Mouse (Mus musculus): ENCODE measurements around the gene Jag2. TPM values are rescaled to one million over a fixed set of nuclear protein-coding genes. Genes with fewer than 3 reads are reported as not detected.

The Jag2 gene
- total RNA-seq (2021), result 10 to 100 TPM; 43.8 to 45.6 TPM

DNA sequence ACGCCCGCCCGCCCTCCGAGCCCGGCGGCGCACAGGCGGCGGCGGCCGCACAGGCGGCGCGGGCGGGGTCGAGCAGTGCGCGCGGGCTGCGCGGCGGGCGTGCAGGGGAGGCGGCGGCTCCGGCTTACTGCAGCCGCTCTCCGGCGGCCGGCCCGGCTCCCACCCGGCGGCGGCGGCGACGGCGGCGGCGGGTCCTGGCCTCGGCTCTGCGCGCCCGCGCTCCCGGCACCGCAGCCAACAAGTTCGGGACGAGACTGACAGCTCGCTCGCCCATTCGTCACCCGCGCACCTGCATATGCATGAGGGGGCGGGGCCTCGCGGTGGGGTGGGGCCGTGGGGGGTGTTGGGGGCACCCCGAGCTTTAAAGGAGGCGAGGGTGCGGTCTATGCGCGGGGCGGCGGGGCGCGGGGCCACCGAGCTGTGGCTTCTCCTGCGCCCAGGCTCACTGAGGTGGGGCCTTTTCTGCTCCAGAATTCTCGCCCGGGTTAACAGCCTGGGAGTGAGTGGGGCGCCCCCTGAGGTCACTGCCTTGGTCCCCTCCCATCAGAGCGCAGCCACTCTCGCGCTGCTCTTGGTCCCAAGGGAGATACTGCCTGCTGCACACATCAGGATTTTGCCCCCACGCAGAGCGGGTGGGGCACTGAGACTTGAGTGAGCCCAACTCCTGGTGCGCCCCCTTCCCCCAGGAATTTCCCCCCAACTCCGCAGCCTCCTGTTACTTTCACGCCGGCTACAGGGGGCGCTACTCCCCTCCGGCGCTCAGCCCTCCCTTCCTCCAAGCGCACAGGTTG is at the start of gene Jag2:
Gene Jag2, minus strand, starts transcription at position 215 of the 791 bp plus-strand sequence.
- peak; percentile 70 for DNase-seq

DNA sequence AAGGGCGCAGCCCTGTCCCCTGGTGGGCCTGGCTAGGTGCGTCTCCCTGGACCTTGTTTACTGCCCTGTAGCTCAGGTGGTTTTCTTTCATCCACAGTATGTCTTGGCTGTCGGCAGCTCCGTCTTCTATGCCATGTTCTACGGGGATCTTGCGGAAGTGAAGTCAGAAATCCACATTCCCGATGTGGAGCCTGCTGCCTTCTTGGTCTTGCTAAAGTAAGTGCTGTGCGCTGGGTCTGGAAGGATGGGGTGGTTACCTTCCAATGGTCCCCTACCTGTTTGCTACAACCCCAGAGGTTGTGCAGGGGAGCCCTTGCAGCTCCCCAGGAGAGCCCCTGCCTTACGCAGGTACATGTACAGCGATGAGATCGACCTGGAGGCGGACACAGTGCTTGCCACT is 47.6 kb upstream of the Jag2 start:
- no peak for DNase-seq

DNA sequence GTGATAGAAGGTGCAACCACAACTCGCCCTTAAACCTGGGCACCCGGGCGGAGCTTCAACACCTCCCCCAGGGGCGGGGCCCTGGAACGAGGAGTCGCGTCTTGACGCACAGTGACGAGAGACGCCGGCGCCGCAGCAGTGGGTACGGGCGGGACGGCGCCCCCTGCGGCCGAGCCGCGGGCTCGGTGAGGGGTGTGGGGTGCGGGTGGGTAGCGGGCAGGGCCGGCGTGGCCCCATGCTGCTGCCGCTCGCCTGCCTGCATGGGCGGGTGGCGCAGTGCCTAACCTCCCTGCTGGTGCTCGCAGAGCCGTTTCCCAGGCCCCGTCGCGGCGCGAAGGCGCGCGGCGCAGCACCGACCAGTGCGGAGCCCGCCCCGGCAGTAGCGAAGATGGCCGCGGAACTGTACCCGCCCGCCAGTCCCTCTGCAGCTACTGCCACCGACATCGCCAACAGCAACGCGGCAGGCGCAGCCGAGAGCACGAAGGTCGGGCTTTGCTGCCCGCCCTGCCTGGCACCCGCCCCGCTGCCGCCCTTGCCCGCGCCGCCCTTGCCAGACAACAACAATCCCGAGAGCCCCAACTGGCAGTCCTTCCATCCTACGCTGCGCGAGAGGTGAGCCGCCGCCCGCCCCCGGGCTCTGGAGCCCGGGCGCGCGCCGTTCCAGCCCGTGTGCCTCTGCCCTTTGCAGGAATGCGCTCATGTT is 46.9 kb upstream of the Jag2 start, which contains the start of gene Btbd6:
Gene Btbd6, plus strand, starts transcription at position 112 of the 703 bp plus-strand sequence.
- peak; percentile 85 to 86 for DNase-seq

DNA sequence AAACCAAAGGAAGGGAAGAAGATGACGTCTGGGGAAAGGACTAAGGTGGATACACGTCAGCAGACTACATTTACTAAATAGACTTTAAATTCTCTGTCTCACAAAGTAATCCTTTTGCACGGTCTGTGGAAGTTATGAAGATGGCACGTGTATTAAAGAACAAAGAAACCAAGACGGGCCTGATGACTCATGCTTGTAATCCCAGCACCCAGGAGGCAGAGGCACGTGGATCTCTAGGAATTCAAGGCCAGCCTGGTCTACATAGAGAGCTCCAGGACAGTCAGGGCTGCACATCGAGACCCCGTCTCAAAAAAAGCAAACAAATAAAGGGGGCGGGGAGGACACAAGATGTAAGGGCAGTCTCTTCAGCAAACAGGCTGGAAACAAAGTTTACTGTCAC is 45.2 kb upstream of the Jag2 start:
- DNase-seq, result no peak

DNA sequence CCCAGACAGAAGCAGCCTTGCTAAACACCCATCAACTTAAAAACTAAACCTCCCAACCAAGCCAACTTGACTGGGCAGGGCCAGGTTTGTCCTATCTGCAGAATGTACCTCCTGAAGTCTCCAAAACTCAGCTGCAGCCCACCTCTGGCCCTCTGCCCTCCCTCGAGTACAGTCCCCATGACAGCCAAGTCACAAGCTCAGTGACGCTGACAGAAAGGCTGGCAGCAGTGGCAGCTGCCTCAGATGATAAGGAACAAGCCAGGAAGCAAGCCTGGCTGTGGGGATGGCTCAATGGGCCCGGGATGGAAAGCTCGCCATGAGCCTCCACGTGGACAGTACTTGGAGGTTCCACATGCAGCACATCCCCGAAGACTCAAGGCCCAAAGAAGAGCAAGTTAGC is 40.0 kb upstream of the Jag2 start:
- no peak for DNase-seq

DNA sequence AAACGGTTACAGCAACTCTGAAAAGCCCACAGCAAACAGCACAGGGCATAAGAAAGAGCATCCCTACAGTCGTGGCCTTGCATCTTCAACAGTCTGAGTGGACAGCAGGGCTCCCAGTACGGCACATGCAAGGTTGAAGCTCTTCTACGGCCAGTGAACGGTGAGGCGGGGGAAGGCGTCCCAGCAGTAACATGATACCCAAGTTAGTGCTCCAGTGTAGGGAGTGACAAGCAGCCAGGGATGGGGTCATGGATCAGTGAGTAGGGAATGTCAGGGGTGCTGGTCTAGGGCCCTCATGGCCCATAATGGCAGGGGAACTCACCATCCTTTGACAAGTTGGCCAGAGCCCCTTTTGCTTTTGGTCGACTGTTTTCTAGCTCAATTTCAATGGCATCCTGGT is 39.4 kb upstream of the Jag2 start:
- no peak for DNase-seq

DNA sequence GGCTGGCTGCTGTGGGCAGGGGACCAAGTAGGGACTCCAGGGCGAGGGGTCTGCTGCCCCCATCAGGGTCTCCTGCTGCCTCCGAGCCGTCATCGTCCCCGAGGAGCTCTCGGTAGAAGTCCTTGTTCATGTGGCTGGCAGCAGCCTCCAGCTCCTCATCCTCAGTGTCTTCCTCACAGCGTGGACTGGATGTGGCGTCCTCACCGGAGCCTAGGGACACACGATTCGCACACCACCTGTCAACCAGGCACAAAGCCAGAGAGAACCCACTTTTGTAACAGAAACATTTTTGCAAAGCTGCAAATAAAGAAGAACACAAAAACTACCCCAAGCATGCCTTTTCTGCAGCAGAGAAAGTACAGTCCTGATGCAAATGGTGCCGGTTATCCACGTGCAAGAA is 36.2 kb upstream of the Jag2 start:
- DNase-seq, result no peak

DNA sequence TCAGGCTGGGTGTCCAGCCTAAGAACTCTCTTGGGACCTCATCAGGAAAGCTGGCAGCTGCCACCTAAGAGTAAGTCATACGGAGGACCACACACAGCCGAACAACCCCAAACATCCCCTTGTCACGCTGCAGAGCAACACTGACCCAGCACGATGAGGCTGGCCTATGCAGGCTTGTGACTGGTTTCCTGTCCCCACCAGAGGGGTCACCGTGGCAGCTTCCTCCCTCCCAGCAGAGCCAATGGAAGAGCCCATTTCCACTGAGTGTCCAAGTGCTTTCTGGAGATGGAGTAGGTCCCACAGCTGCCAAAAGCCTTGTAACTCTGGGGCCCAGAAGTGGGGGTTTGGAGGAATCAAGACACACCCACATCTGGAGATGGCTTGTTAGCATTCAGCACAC is 32.3 kb upstream of the Jag2 start:
- DNase-seq, result no peak

DNA sequence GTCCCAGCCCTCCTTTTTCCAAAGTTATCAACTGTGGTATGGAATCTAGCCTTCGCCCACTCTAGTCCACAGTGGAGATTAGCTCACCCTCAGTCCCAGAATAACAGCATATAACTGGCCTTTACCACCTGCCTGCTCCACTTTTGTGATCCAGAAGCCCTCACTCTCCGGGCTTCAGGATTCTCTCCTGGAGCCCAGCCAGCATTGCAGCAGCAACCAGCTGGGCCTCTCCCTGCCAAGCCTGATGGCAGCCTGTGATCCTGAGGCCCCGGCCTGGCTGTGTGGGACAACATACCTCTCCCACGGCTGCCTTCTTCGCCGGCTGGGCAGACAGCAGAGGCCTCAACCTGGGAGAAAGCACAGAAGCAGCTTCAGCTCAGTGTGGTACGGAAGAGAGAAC is 31.9 kb upstream of the Jag2 start:
- no peak for DNase-seq

DNA sequence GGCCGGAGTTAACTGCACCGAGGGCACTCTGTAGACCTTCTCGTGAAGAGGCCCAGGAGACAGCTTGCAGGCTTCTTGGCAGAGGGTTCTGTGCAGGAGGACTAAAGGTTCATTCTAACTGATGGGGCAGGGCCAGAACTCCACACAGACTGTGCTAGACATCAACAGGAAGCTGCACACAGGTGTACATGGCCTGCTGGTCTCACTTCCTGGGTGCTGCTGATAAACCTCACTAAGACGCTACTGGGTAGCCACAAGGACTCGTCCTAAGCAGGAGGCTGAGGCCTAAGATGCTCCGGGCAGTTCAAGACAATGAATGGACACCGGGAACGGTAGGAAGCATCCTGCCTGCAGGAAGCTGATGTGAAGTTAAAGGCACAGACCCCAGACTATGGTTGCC is 29.8 kb upstream of the Jag2 start:
- no peak for DNase-seq

DNA sequence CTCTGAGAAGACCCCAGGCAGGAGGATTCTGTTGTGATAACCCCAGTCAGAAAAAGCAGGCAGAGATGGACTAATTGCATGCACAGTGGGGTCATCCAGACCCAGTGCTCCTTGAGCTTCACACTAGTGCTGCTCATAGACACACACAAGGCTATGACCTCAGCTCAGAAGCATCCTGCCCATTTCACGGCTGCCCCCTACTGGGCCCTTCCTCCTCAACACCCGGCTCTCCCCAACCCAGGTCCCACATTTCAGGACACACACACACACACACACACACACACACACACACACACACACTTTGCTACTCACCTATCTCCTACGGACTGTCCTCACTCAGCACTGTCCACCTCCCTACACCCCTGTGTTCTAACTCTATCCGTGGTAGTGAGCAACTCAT is 28.7 kb upstream of the Jag2 start:
- no peak for DNase-seq

DNA sequence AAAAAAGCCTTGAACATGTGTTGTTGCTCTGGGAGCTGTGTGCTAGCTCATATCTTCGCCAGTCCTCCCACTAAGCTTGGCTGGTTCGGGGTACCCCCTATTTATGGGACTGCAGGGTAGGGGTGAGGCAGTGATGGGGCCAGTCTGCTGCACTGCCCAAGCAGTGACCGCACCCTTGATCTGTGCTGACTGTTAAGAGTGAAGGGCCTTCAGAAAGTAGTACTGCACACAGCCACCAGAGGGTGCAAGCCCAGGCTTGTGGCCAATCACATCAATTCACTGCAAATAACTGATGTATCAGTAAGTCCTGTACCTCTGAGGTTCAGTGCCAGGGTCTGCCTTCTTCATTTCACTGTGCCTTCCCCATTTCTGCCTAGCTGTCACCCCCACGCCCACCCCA is 26.2 kb upstream of the Jag2 start:
- DNase-seq, result peak; percentile 70 to 74

DNA sequence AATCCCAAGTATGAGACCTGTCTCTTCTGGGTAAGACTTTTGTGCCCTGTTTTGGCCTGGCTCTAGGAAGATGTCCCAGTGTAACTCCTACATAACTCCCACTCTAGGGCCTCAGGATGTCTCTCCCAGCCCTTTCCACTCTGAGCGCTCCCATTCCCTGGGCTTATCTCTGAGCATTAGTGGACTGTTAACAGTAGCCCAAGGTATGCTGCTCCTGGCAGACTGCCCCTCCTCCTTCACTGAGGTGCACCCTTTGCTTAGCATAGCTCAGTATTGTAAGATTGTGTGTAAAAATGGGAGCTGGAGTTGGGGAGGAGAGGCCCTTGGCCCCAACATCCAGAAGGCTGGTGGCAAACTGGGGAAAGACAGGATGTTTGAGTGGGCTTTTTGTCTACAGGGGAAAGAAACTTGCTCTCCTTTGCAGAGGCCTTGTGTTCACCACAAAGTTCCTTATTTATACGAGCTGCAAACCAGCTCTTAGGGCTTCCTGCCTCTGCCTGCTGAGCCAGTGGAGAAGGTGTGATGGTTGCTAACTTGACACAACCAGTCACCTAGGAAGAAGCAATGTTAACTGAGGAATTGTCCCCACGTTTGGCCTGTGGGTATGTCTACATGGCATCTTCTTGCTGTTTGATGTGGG is 23.5 kb upstream of the Jag2 start:
- DNase-seq, result no peak

DNA sequence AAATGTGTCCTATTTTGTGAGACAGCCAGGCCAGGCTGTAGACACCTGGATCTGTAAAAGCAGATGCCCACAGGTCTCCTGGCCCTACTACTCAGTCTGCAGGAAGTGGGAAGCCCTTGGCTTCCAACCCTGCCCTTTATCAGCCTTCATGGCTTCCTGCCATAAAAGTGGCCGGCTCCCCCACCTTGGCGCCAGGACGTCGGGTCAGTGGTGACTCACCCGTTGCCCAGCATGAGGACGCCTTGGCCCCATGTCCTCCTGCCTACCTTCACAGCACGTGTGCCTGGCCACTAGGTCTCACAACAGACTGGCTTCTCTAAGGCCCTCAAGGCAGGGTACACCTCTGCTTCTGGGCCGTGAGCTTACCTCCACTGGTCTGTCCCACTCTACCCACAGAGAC is 22.9 kb upstream of the Jag2 start:
- DNase-seq, result no peak

DNA sequence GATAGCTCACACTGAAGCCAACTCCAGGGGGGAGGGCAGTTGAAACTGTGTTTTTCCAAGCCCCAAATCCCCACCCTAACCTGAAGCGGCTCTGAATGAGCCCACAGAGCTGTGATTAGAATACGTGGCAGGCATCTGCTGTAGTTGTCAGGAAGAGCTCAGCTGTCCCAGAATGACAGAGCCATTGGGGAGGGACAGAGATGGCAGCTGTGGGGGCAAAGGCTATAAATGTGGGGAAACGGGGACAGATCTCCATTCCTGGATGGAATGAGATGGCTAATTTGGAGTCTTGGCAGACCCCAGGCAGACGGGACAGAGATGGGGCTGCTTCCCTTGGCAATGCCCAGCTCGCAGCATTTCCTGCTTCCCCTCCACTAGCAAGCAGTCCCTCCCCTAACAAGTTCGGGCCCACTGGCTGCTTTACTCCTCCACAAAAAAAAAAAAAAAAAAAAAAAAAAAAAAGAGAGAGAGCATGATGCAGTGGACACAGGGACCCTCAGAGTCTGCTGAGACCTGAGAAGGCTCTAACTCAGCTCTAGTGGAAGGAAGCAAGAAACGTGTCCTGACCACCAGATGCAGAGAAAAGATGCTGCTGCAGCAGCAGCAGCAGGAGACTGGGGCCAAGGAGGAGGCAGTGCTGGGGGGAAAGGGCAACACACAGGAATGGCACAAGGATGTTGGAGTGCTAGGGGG is 21.7 kb upstream of the Jag2 start:
- no peak for DNase-seq

DNA sequence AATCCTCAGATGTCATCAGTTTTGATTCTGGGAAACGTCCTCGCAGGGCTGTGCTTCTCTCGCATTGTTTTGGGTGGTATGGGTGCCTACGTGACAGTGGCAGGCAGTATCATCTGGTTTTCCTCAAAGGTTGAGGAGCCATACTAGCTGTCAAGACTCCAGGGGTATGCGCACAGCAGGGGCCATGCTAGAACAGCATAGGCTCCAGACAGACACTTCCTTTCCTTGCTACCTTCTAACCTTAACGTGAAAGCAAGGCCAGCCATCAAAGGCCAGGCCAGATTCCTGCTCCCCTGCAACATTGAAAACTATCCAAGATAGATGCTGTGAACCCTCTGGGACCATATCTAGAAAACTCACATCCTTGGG is 21.2 kb upstream of the Jag2 start:
- no peak for DNase-seq

DNA sequence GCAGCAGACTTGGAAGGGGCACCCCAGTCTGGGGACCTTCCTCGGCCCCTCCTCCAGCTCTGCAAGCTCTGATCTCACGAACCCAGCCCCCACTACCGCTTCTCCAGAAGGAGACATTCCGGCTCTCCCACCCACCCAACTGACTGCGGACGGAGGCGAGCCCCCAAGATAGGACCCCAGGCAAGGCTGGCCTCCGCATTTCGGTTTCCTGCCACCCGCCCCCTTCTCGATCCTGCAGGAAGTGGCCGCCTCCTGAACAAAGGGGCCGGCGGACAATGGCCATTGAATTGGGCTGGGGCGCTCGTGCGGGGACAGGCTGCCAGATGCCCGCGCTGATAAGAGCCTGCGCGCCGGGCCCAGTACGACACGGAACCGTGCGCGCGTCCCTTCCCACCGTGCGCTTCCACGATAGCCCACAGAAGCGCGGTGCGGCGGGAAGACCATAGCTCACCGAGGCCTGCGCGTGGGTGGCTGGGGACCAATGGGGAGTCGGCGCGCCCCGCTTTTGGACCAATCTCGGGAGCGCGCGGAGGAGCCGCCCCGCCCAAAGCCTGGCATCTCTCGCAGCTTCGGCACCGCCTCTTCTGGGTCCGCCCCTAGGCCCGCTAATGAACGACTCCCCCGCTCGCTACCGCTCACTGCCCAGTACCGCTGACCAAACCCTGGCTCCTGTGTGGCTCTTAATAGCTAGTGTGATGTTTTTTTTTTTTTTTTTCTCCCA is 20.6 kb upstream of the Jag2 start:
- peak; percentile 89 to 93 for DNase-seq

DNA sequence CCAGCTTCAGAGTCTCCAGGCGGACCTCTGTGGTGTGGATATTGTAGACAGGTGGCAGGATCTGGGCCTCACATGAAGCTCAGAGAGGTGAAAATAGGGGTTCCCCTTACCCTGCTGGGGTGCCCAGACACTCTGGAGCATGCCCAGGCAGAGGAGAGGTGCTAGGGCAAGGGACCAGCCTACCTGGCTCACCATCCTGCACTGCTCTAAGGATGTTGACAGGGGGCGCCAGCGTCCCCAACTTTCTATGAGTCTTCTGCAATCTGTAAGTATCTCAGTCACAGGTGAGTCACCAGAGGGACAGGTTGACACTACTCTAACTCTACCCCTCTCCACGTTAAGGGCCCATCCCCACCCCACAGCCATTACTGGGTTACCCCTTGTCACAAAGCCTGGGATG is 17.7 kb upstream of the Jag2 start:
- DNase-seq, result no peak

DNA sequence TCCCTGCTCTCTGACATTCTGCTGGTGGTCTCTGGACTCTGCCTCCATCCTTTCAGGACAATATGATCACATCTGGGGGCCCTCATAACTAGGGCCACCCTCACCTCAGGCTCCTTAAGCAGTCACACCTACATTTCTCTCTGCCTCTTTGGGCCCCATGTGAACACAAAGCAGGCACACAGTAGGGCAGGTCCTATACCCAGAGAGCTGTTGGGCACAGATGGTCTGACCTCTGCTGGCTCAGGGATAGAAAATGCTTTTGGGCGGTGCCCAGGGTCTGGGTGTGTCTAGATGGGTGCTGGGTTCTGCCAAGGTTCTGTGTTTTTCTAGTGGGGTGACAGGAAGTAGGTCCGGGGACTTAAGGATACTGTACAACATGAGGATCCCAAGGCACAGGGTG is 14.1 kb upstream of the Jag2 start:
- DNase-seq, result no peak

DNA sequence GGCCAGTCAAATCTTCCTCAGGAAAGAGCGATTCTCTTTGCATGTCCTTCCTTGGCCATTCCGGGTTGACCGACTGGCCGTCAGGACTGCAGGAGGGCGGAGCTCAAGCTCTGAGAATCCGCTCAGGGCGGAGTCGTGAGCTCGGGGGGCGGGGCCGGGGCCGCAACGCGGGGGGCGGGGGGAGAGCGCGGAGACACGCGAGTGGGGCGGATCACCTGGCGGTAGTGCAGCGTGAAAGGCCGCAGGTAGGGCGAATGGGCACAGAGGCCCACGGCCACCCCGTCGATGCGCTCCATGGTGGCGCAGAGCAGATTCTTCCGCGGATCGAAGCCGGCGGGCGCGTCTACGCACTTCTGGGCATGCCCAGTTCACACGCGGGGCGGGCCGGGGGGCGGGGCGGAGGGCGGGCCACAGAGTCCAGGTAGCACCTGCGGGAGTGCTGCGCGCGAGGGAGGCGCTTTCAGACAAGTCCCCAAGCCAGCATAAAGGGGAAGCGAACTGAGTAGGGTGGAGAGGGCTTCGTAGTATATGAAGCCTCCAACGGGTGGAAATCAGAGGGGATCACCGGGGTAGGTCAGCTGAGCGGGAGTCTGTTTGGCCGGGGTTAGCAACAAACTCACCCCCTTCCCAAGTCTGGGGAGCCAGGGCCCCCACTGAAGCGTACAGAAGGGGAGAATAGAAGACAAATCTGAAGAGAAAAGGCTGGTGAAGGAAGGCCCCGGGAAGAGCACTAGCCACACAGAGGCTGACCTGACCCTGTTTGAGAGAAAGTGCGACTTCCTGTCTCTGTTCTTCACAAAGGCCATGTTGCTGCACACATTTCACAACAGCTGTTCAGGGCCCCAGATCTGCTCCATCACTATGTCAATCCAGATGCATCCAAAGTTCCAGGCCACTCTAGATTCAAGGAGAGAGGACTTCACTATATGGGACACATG is 12.5 kb upstream of the Jag2 start, which contains the start of gene Nudt14:
Gene Nudt14, minus strand, starts transcription at position 349 of the 938 bp plus-strand sequence.
- DNase-seq, result peak; percentile 74 to 76

DNA sequence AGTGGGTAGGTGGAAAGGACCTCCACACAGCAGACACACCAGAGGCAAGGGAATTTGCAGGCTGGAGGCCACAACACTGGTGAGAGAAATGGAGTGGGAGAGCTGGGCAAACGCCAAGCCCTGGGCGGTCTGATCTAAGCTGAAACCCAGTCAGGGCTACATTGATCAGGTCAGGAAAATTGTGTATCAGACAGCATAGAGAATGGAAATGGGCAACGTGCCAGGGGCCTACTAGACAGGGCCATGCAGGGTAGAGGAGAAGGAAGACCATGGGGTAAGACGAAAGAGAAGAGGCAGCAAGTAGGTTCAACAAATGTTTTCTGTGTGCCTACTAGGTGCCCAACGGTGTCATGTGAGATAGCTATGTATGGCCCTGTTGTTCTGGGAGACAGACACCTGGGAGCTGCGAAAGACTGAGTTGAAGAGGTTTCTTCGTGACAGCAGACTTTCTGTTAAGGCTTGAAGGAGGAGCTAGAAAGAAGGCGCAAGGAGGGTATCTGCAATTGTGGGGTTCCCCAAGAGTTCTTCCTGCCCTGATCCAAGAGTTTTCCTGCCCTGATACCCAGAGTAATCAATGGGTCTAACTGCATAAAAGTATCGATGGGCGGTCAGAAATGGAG is 11.7 kb upstream of the Jag2 start:
- DNase-seq, result no peak

Data from layer of hippocampus, postnatal 36 days (tissue).